ENCODE assay signal across 12 mouse cellular contexts in genomic region chr5:142403694-142404093, GRCm38 (mm10). TPM values are rescaled to one million over a fixed set of nuclear protein-coding genes. Genes with fewer than 3 reads are reported as not detected.
A peak's percentile ranks its signal among the peaks of the same experiment; 100 is the strongest.
DNase-seq lines count a peak whose midpoint lies in the region; ATAC-seq and TF ChIP-seq lines count a peak whose summit lies in the region.
"Had no signal": no experiment of that assay in that cellular context is flagged by ENCODE, and none has a peak within 500 bp of the region (broad histone marks: within the 10 kb centered on the region; RNA-seq: fewer than 3 reads in every experiment).

No protein-coding gene starts in this region.

- H3K4me1 ChIP-seq in limb, embryonic 12.5 days (replicated peaks): peaks cover 42% of the 10 kb centered on the region
- peaks cover 43% of the 10 kb centered on the region for H3K4me1 ChIP-seq in limb, embryonic 10.5 days
- H3K4me1 ChIP-seq in forebrain, embryonic 14.5 days (ENCODE audit: control insufficient read depth, insufficient read depth, low read length): peaks cover 27% of the 10 kb centered on the region
- peaks cover 29% of the 10 kb centered on the region for H3K4me1 ChIP-seq in limb, embryonic 14.5 days (ENCODE audit: control insufficient read depth, insufficient read depth, low read length)
- peaks cover 33% of the 10 kb centered on the region for H3K4me1 ChIP-seq in neural tube, embryonic 14.5 days (ENCODE audit: control insufficient read depth, insufficient read depth, low read length)

- H3K9me3 ChIP-seq in limb, embryonic 12.5 days: no peaks in the 10 kb centered on the region
- H3K9me3 ChIP-seq in limb, embryonic 10.5 days (replicated peaks): no peaks in the 10 kb centered on the region
- no peaks in the 10 kb centered on the region for H3K9me3 ChIP-seq in forebrain, embryonic 14.5 days (replicated peaks; ENCODE audit: control insufficient read depth, low read length)
- no peaks in the 10 kb centered on the region for H3K9me3 ChIP-seq in limb, embryonic 14.5 days (ENCODE audit: control insufficient read depth, low read length)
- H3K9me3 ChIP-seq in neural tube, embryonic 14.5 days (ENCODE audit: control insufficient read depth, low read length): no peaks in the 10 kb centered on the region
- H3K9me3 ChIP-seq: G1E had no signal

- H3K4me3 ChIP-seq in limb, embryonic 12.5 days (replicated peaks): peak overlapping the region; percentile 96; the same call in 1 of the 2 replicates
- no peak overlapping the region for H3K4me3 ChIP-seq in limb, embryonic 10.5 days
- no peak overlapping the region for H3K4me3 ChIP-seq in forebrain, embryonic 14.5 days (ENCODE audit: low read depth, low read length)
- peak overlapping the region; percentile 98 for H3K4me3 ChIP-seq in limb, embryonic 14.5 days (replicated peaks; ENCODE audit: low read length)
- no peak overlapping the region for H3K4me3 ChIP-seq in neural tube, embryonic 14.5 days (ENCODE audit: low read depth, low read length)

- DNase-seq in limb, embryonic 10.5 days (ENCODE audit: low spot score): no peak
- no peak for DNase-seq in forebrain, embryonic 14.5 days (ENCODE audit: low spot score)
- no peak for DNase-seq in limb, embryonic 14.5 days (ENCODE audit: low spot score)
- DNase-seq in layer of hippocampus, adult 18-20 months (ENCODE audit: low spot score in 2 of 2): no peak
- no peak for DNase-seq in right cerebral cortex, postnatal 14 days
- no peak for DNase-seq in adrenal gland, adult 8-10 months
- DNase-seq: lung, postnatal 10 days; thymus, postnatal 4 days had no signal

- TF ChIP-seq POLR2A in limb, embryonic 14.5 days (IDR thresholded peaks at IDR 0.05; ENCODE audit: borderline replicate concordance, extremely low read depth, insufficient read depth, insufficient read length): no peak

- H3K9ac ChIP-seq in limb, embryonic 12.5 days (replicated peaks): no peak overlapping the region
- no peak overlapping the region for H3K9ac ChIP-seq in forebrain, embryonic 14.5 days (ENCODE audit: low read length)
- 0 out of 2 replicates have a peak overlapping the region, but pooled peaks have one; percentile 92 for H3K9ac ChIP-seq in limb, embryonic 14.5 days (ENCODE audit: low read depth, low read length, severe bottlenecking)
- H3K9ac ChIP-seq in neural tube, embryonic 14.5 days (replicated peaks; ENCODE audit: low read depth, low read length): no peak overlapping the region

- H3K4me2 ChIP-seq in limb, embryonic 12.5 days: peak overlapping the region; percentile 92
- peak overlapping the region; percentile 92 for H3K4me2 ChIP-seq in forebrain, embryonic 14.5 days (ENCODE audit: low read length)
- peak overlapping the region; percentile 87 for H3K4me2 ChIP-seq in limb, embryonic 14.5 days (replicated peaks; ENCODE audit: low read depth, low read length, severe bottlenecking)
- H3K4me2 ChIP-seq in neural tube, embryonic 14.5 days (ENCODE audit: low read depth, low read length): peak overlapping the region; percentile 82

- no peaks in the 10 kb centered on the region for H3K27me3 ChIP-seq in limb, embryonic 12.5 days
- H3K27me3 ChIP-seq in limb, embryonic 10.5 days (ENCODE audit: low read depth, poor library complexity, severe bottlenecking): no peaks in the 10 kb centered on the region
- no peaks in the 10 kb centered on the region for H3K27me3 ChIP-seq in forebrain, embryonic 14.5 days (replicated peaks; ENCODE audit: control insufficient read depth, insufficient read depth, low read length)
- H3K27me3 ChIP-seq in limb, embryonic 14.5 days (ENCODE audit: control insufficient read depth, insufficient read depth, low read length): no peaks in the 10 kb centered on the region
- H3K27me3 ChIP-seq in neural tube, embryonic 14.5 days (ENCODE audit: control insufficient read depth, insufficient read depth, low read length): no peaks in the 10 kb centered on the region

- 84% methylated on average over 3 of the region's 3 CpGs for WGBS in limb, embryonic 12.5 days
- WGBS in limb, embryonic 10.5 days: 91% methylated on average over 3 of the region's 3 CpGs
- WGBS in forebrain, embryonic 14.5 days: 82% methylated on average over 3 of the region's 3 CpGs
- 81% methylated on average over 3 of the region's 3 CpGs for WGBS in limb, embryonic 14.5 days
- WGBS in neural tube, embryonic 14.5 days: 76% methylated on average over 3 of the region's 3 CpGs

- H3K36me3 ChIP-seq in limb, embryonic 12.5 days: peaks cover 32% of the 10 kb centered on the region
- peaks cover 40% of the 10 kb centered on the region for H3K36me3 ChIP-seq in limb, embryonic 10.5 days
- H3K36me3 ChIP-seq in forebrain, embryonic 14.5 days (ENCODE audit: control insufficient read depth, insufficient read depth, low read length): 0 out of 2 replicates have a peak, but pooled peaks cover 7% of the 10 kb centered on the region
- peaks cover 10% of the 10 kb centered on the region for H3K36me3 ChIP-seq in limb, embryonic 14.5 days (ENCODE audit: control insufficient read depth, insufficient read depth, low read length)
- H3K36me3 ChIP-seq in neural tube, embryonic 14.5 days (ENCODE audit: control insufficient read depth, insufficient read depth, low read length): no peaks in the 10 kb centered on the region

- H3K27ac ChIP-seq in limb, embryonic 12.5 days: no peak overlapping the region
- no peak overlapping the region for H3K27ac ChIP-seq in limb, embryonic 10.5 days
- H3K27ac ChIP-seq in forebrain, embryonic 14.5 days (ENCODE audit: low read depth, low read length): no peak overlapping the region
- no peak overlapping the region for H3K27ac ChIP-seq in limb, embryonic 14.5 days (replicated peaks; ENCODE audit: low read depth, low read length)
- no peak overlapping the region for H3K27ac ChIP-seq in neural tube, embryonic 14.5 days (ENCODE audit: low read depth, low read length)

- no peak for ATAC-seq in limb, embryonic 12.5 days (ENCODE audit: insufficient number of reproducible peaks, insufficient read depth, low FRiP score, low TSS enrichment, low read depth)
- ATAC-seq in forebrain, embryonic 14.5 days: no peak
- ATAC-seq in limb, embryonic 14.5 days (ENCODE audit: low FRiP score, low read depth): no peak
- ATAC-seq in neural tube, embryonic 14.5 days (ENCODE audit: low read depth): no peak
- ATAC-seq: inflammation-experienced regulatory T-cells, adult 6 months had no signal

RNA-seq across cellular contexts. Expression of gene Foxk1, which starts 2.4 kb away (rescaled TPM):
- polyA plus RNA-seq in limb, embryonic 12.5 days (2016; fragmentation: Nextera tagmentation; extraction: Ambion mirVana): 6.4 and 7.0 TPM in 2 replicates
- polyA plus RNA-seq in limb, embryonic 10.5 days (2016; fragmentation: Nextera tagmentation; extraction: Ambion mirVana): 3.5 and 4.5 TPM in 2 replicates
- polyA plus RNA-seq in forebrain, embryonic 14.5 days (2014; fragmentation: Nextera tagmentation; extraction: Ambion mirVana): 1.8 and 2.8 TPM in 2 replicates
- 18.6 and 22.1 TPM in 2 replicates for polyA plus RNA-seq in limb, embryonic 14.5 days (2012; rRNA removed)
- polyA plus RNA-seq in limb, embryonic 14.5 days (2014; fragmentation: Nextera tagmentation; extraction: Ambion mirVana): 6.0 and 6.7 TPM in 2 replicates
- polyA plus RNA-seq in neural tube, embryonic 14.5 days (2014; fragmentation: Nextera tagmentation; extraction: Ambion mirVana): 4.3 and 6.2 TPM in 2 replicates
- 10 to 100 TPM; 51.1 to 55.3 TPM for total RNA-seq in layer of hippocampus, adult 18-20 months (2021)
- total RNA-seq in adrenal gland, adult 8-10 months (2022): 10 to 100 TPM; 24.8 to 30.9 (median 28.3) TPM

Comparison
In these comparisons a context has a peak if more than half of its experiments do, and no peak if none do; other contexts are left out.
1. H3K4me3 ChIP-seq: peak in limb, embryonic 12.5 days (single experiment) and limb, embryonic 14.5 days (single experiment); none in limb, embryonic 10.5 days (single experiment), forebrain, embryonic 14.5 days (single experiment) and neural tube, embryonic 14.5 days (single experiment).
2. Peak in every context shown above with its lines, with median percentiles within 50 percentile points of each other: H3K4me2 ChIP-seq.